ENCODE assay signal across 7 mouse cellular contexts in genomic region chr11:114851269-114851607, GRCm38 (mm10). TPM values are rescaled to one million over a fixed set of nuclear protein-coding genes. Genes with fewer than 3 reads are reported as not detected.
DNase-seq lines count a peak whose midpoint lies in the region; ATAC-seq and TF ChIP-seq lines count a peak whose summit lies in the region.

No protein-coding gene starts in this region.

- no peaks in the 10 kb centered on the region for H3K27me3 ChIP-seq in cerebellum, adult 2 months (ENCODE audit: control insufficient read depth, insufficient read depth, low read length)
- peaks cover 65% of the 10 kb centered on the region for H3K27me3 ChIP-seq in forebrain, embryonic 13.5 days
- H3K27me3 ChIP-seq in liver, embryonic 11.5 days (replicated peaks; ENCODE audit: control insufficient read depth, insufficient read depth, low read length) = peaks cover 59% of the 10 kb centered on the region
- H3K27me3 ChIP-seq in stomach, embryonic 15.5 days (replicated peaks) = no peaks in the 10 kb centered on the region

- DNase-seq in lung, adult 2 months = peak; percentile 37
- no peak for DNase-seq in lung, adult 18-20 months
- DNase-seq in cerebellum, adult 2 months = peak in 1 of 2 experiments; percentile 98
- no peak for DNase-seq in liver, embryonic 11.5 days (ENCODE audit: low spot score)
- no peak for DNase-seq in layer of hippocampus, postnatal 14 days (ENCODE audit: low spot score in 2 of 2)

- no peaks in the 10 kb centered on the region for H3K9me3 ChIP-seq in forebrain, embryonic 13.5 days (replicated peaks)
- H3K9me3 ChIP-seq in liver, embryonic 11.5 days (ENCODE audit: control insufficient read depth, low read length) = no peaks in the 10 kb centered on the region
- no peaks in the 10 kb centered on the region for H3K9me3 ChIP-seq in stomach, embryonic 15.5 days

- no peak; the same call in 1 of the 2 replicates for ATAC-seq in forebrain, embryonic 13.5 days
- ATAC-seq in liver, embryonic 11.5 days (replicated peaks; ENCODE audit: low FRiP score) = no peak
- peak; percentile 9; the same call in 1 of the 2 replicates for ATAC-seq in stomach, embryonic 15.5 days (ENCODE audit: insufficient read depth, low FRiP score, low read depth)

- peak overlapping the region; percentile 69 for H3K4me3 ChIP-seq in lung, adult 2 months (replicated peaks; ENCODE audit: extremely low read depth, low read depth, low read length)
- peak overlapping the region; percentile 72 for H3K4me3 ChIP-seq in cerebellum, adult 2 months (replicated peaks; ENCODE audit: insufficient read depth, low read depth, low read length)
- peak overlapping the region; percentile 64 for H3K4me3 ChIP-seq in forebrain, embryonic 13.5 days
- H3K4me3 ChIP-seq in liver, embryonic 11.5 days (ENCODE audit: low read depth, low read length) = peak overlapping the region; percentile 62
- peak overlapping the region; percentile 68 for H3K4me3 ChIP-seq in stomach, embryonic 15.5 days (replicated peaks)

- H3K4me2 ChIP-seq in forebrain, embryonic 13.5 days = peak overlapping the region; percentile 98
- H3K4me2 ChIP-seq in liver, embryonic 11.5 days = peak overlapping the region; percentile 91
- peak overlapping the region; percentile 95 for H3K4me2 ChIP-seq in stomach, embryonic 15.5 days

- H3K4me1 ChIP-seq in lung, adult 2 months (ENCODE audit: control insufficient read depth, insufficient read depth, low read length) = peaks cover 3% of the 10 kb centered on the region
- H3K4me1 ChIP-seq in cerebellum, adult 2 months (ENCODE audit: control insufficient read depth, insufficient read depth, low read length) = peaks cover 27% of the 10 kb centered on the region
- peaks cover 29% of the 10 kb centered on the region for H3K4me1 ChIP-seq in forebrain, embryonic 13.5 days
- H3K4me1 ChIP-seq in liver, embryonic 11.5 days (replicated peaks; ENCODE audit: control insufficient read depth, insufficient read depth, low read length) = peaks cover 18% of the 10 kb centered on the region
- peaks cover 24% of the 10 kb centered on the region for H3K4me1 ChIP-seq in stomach, embryonic 15.5 days

- TF ChIP-seq CTCF in lung, adult 2 months (IDR thresholded peaks at IDR 0.05; ENCODE audit: insufficient read depth, low read length) = no peak
- no peak for TF ChIP-seq CTCF in cerebellum, adult 2 months (IDR thresholded peaks at IDR 0.05; ENCODE audit: borderline replicate concordance, insufficient read depth, low read depth, low read length)

- H3K9ac ChIP-seq in forebrain, embryonic 13.5 days = peak overlapping the region; percentile 66
- H3K9ac ChIP-seq in liver, embryonic 11.5 days (ENCODE audit: low read depth, low read length) = peak overlapping the region; percentile 68
- H3K9ac ChIP-seq in stomach, embryonic 15.5 days = peak overlapping the region; percentile 60

- peak overlapping the region; percentile 95 for H3K27ac ChIP-seq in cerebellum, adult 2 months (ENCODE audit: insufficient read depth, low read length)
- H3K27ac ChIP-seq in forebrain, embryonic 13.5 days = no peak overlapping the region
- H3K27ac ChIP-seq in liver, embryonic 11.5 days (ENCODE audit: low read depth, low read length) = peak overlapping the region; percentile 45
- H3K27ac ChIP-seq in stomach, embryonic 15.5 days = peak overlapping the region; percentile 92

- TF ChIP-seq POLR2A in lung, adult 2 months (IDR thresholded peaks at IDR 0.05; ENCODE audit: borderline replicate concordance, extremely low read depth, low read depth, low read length) = no peak
- TF ChIP-seq POLR2A in cerebellum, adult 2 months (IDR thresholded peaks at IDR 0.05; ENCODE audit: borderline replicate concordance, insufficient read depth, low read length) = peak; percentile 81

- WGBS in lung, adult 2 months = under 1% methylated on average over 27 of the region's 27 CpGs
- WGBS in cerebellum, adult 2 months = 0% methylated on average over 27 of the region's 27 CpGs
- under 1% methylated on average over 27 of the region's 27 CpGs for WGBS in forebrain, embryonic 13.5 days
- WGBS in liver, embryonic 11.5 days = under 1% methylated on average over 27 of the region's 27 CpGs
- under 1% methylated on average over 27 of the region's 27 CpGs for WGBS in stomach, embryonic 15.5 days

- H3K36me3 ChIP-seq in forebrain, embryonic 13.5 days (ENCODE audit: poor library complexity, severe bottlenecking) = no peaks in the 10 kb centered on the region
- no peaks in the 10 kb centered on the region for H3K36me3 ChIP-seq in liver, embryonic 11.5 days (ENCODE audit: control insufficient read depth, insufficient read depth, low read length)
- no peaks in the 10 kb centered on the region for H3K36me3 ChIP-seq in stomach, embryonic 15.5 days

RNA-seq across cellular contexts. Expression of gene Gprc5c, which starts 0.3 kb away (rescaled TPM):
- polyA plus RNA-seq in lung, adult 2 months (2012; rRNA removed) = 14.3 and 18.2 TPM in 2 replicates
- 62.9 and 71.8 TPM in 2 replicates for polyA plus RNA-seq in cerebellum, adult 2 months (2012; rRNA removed)
- 4.6 and 5.0 TPM in 2 replicates for polyA plus RNA-seq in forebrain, embryonic 13.5 days (2015; fragmentation: Nextera tagmentation; extraction: Ambion mirVana)
- 20.2 and 21.6 TPM in 2 replicates for polyA plus RNA-seq in liver, embryonic 11.5 days (2014; fragmentation: Nextera tagmentation; extraction: Ambion mirVana)
- 26.7 and 27.4 TPM in 2 replicates for polyA plus RNA-seq in stomach, embryonic 15.5 days (2015; fragmentation: Nextera tagmentation; extraction: Ambion mirVana)
- total RNA-seq in layer of hippocampus, postnatal 14 days (2021) = 1 to 10 TPM; 4.7 to 6.0 TPM

RNA-seq across cellular contexts. Expression of gene Cd300a, which starts 38.6 kb away (rescaled TPM):
- 2.5 and 5.0 TPM in 2 replicates for polyA plus RNA-seq in lung, adult 2 months (2012; rRNA removed)
- polyA plus RNA-seq in cerebellum, adult 2 months (2012; rRNA removed) = 5.2 and 6.5 TPM in 2 replicates
- 0.49 TPM in 2 replicates for polyA plus RNA-seq in forebrain, embryonic 13.5 days (2015; fragmentation: Nextera tagmentation; extraction: Ambion mirVana)
- 4.1 and 5.4 TPM in 2 replicates for polyA plus RNA-seq in liver, embryonic 11.5 days (2014; fragmentation: Nextera tagmentation; extraction: Ambion mirVana)
- polyA plus RNA-seq in stomach, embryonic 15.5 days (2015; fragmentation: Nextera tagmentation; extraction: Ambion mirVana) = 1.9 and 2.2 TPM in 2 replicates
- total RNA-seq in layer of hippocampus, postnatal 14 days (2021) = 1 to 10 TPM in 1 of 2 experiments, under 1 TPM in 1; 0.19 to 1.1 TPM

RNA-seq across cellular contexts. Expression of gene Gpr142, which starts 52.5 kb away (rescaled TPM):
- not detected in 2 replicates for polyA plus RNA-seq in lung, adult 2 months (2012; rRNA removed)
- 0.29 and 0.64 TPM in 2 replicates for polyA plus RNA-seq in cerebellum, adult 2 months (2012; rRNA removed)
- not detected in 2 replicates for polyA plus RNA-seq in forebrain, embryonic 13.5 days (2015; fragmentation: Nextera tagmentation; extraction: Ambion mirVana)
- not detected in 2 replicates for polyA plus RNA-seq in liver, embryonic 11.5 days (2014; fragmentation: Nextera tagmentation; extraction: Ambion mirVana)
- 0.54 and 0.58 TPM in 2 replicates for polyA plus RNA-seq in stomach, embryonic 15.5 days (2015; fragmentation: Nextera tagmentation; extraction: Ambion mirVana)
- total RNA-seq in layer of hippocampus, postnatal 14 days (2021) = not detected

RNA-seq across cellular contexts. Expression of gene Btbd17, which starts 55.5 kb away (rescaled TPM):
- polyA plus RNA-seq in lung, adult 2 months (2012; rRNA removed) = 0.54 and 0.59 TPM in 2 replicates
- polyA plus RNA-seq in cerebellum, adult 2 months (2012; rRNA removed) = 78.3 and 81.3 TPM in 2 replicates
- polyA plus RNA-seq in forebrain, embryonic 13.5 days (2015; fragmentation: Nextera tagmentation; extraction: Ambion mirVana) = 25.8 and 27.1 TPM in 2 replicates
- 0.10 and 0.43 TPM in 2 replicates for polyA plus RNA-seq in liver, embryonic 11.5 days (2014; fragmentation: Nextera tagmentation; extraction: Ambion mirVana)
- polyA plus RNA-seq in stomach, embryonic 15.5 days (2015; fragmentation: Nextera tagmentation; extraction: Ambion mirVana) = 1.6 and 3.8 TPM in 2 replicates
- total RNA-seq in layer of hippocampus, postnatal 14 days (2021) = 10 to 100 TPM; 31.5 to 34.9 TPM
